Mouse (Mus musculus): Measurements from ENCODE around the gene Armc8.

DNA sequence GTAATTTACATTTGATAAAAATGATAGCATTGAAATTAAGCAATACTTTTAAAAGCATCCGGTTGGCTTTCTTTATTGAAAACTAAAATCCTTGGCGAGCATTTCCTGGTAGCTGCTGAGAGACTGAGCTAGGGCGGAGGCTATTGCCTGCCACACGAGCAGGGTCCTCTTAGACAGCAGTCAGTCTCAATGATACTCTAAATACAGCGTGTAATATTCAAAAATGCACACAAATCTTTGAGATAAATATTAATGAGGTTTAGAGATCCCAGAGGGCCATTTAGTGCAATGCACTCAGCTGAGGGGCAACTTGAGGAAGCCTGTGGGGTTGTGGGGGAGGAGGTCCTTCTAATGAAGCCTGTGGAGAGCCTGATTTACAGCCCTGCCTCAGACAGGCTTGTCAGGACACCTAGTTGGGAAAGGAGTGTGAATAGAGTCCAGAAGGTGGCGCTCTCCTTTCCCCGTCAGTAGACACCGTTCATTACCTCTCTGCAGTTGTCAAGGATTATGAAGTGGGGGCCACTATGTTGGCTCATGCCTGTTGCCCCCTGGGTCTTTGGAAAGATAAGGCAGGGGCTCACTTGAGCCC lies 124.0 kb downstream of the Armc8 start:
- TF ChIP-seq POLR2A (IDR thresholded peaks at IDR 0.05; ENCODE audit: borderline replicate concordance, control insufficient read depth, low read depth, low read length) (no peak), CTCF (IDR thresholded peaks at IDR 0.05; ENCODE audit: control insufficient read depth, insufficient read depth, low read length) (peak; percentile 35; the same call in 1 of the 2 replicates)

All from bone marrow, adult 2 months (tissue).